Mouse (Mus musculus) right cerebral cortex, postnatal 10 days (tissue): ENCODE measurements at regions not wholly inside any gene's neighbourhood (a gene's known extent, or its start where the extent isn't known, plus 50 kb on each side); places are given as distances from the start of the nearest gene placed in this dataset.
"Not testable (repeated sequence)": the region's sequence is repeated elsewhere in the genome, so short reads cannot be mapped to it uniquely, and the experiment has no call there.

Experiments used
- DNase-seq, 2 experiments: peaks; one replicate each; pipeline ENCODE4 v3.0.0; 2021; ENCODE audit warnings: low spot score in 2 of 2

DNA sequence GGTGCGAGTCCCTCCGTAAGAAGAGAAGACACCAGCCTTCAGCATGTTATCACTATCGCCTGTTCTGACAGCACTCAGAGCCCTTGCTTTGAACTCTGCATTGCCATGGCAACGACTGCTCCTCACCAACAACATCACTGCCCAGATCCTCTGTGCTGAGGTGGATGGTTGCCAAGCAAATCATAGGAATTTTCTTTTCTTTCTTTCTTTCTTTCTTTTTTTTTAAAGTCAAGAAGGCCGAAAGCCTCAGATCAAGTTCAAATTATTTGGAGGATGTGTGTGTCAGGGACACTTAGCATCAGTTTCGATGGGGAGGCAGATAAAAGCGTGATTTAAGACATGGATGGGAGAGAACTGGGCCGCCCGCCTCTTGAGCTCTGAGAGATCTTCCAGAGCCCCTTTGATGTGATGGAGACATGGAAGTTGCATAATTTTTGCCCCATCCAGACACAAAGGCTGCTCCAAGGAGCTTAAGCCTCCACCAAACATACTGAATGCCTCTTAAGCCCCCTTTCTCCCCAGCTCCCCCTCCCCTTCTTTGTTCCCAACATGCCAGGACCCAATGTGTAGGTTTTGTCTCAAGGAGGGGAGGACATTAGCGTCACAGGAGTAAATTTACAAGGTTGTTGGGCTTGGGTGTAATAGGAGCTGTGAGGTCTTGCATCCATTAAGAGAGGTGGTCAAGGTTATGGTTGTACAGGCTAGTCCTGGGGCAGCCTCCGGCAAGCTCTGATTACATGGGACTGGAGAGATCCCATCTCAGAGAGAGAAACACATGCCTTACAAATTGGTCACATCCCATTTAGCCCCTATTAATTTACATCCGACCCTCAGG is 167.4 kb upstream of the Npvf start:
- DNase-seq: peak; percentile 55 to 67

DNA sequence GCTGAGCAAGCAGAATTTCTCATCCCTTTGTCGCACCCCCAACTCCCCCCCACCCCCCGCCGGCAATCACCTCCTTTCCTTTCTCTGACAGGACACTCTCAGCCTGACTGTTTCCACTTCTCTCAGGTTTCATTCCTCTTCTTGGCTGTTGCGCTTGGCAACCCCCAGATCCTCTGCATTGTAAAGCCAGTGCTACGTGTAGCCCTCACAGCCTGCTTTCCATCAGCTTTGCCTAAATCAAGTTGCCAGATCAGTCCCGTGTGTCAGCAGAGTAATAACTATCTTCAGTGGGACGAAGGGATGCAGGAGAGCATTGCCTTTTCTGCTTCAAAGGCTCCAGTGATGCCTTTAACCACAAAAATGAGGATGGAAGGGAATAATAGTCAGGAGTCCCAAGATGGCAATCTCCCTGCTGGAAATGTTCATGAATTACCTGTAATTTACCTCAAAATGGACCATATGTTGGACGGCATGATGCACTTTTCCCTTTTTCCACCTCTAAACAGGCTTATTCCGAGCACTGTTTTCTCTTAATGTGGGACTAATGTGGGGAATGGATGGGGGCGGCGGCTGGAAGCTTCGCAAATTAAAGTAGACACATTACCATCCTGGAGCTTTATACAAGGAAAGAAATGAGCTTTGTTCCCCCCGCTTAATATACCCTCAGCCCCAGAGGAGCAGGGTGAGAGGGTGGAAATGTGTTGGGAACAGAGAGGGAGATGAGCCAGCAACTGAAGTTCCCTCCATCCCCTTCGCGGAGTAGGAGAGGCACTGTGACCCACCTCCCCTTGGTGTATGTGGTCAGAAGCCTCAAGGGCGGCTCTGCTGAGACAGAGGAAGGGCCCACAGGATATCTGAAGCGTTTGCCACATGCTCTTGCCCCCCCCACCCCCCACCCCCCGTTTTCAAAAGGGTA is 168.3 kb upstream of the Npvf start:
- DNase-seq: no peak

GRCm38 (mm10) chr6:50823220-50823910 is 169.1 kb upstream of the Npvf start:
- no peak for DNase-seq

DNA sequence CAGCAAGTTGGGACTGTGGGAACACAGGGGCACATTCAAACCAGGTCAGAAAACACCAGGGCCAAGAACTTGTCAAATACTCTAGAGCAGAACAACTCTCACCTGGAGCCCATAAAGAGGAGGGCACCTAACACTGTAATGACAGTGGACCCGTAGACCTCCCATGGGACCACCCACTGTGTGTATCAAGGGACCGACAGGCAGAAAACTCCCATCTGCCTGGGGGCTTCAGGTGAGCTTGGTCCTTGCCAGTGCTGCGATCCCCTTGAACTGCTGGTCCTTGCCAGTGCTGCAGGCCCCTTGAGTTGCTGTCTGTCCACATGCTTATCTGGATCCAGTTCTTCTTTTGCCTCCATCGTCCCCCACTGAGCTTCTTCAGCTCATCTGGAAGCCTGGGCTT is 170.2 kb upstream of the Npvf start:
- no peak for DNase-seq

GRCm38 (mm10) chr6:50831725-50832124 is 177.5 kb upstream of the Npvf start:
- DNase-seq: no peak

GRCm38 (mm10) chr6:50835997-50836625 is 181.9 kb upstream of the Npvf start:
- DNase-seq: no peak

DNA sequence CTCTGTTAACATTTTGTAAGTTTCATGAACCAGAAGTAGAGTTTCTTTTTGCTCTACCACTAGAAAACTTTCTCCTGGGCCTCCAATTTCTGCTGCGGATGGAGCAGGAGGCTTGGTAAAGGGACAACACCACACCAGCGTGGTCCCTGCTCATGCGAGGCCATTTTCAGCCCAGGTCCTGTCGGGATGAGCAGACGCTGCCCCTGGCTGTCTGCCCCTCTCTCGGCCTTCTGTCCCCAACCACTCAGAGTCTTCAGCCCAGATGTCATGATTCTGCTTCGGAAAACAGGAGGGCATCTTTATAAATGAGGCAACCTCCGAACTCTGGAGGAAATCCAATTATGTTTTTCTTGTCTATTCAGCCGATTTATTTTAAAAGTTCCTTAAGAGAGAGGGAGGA is 186.6 kb upstream of the Npvf start:
- DNase-seq: no peak

- DNase-seq: not testable (repeated sequence)
These were observed 191.0 kb upstream of the Npvf start for GRCm38 (mm10) chr6:50845246-50845645.

DNA sequence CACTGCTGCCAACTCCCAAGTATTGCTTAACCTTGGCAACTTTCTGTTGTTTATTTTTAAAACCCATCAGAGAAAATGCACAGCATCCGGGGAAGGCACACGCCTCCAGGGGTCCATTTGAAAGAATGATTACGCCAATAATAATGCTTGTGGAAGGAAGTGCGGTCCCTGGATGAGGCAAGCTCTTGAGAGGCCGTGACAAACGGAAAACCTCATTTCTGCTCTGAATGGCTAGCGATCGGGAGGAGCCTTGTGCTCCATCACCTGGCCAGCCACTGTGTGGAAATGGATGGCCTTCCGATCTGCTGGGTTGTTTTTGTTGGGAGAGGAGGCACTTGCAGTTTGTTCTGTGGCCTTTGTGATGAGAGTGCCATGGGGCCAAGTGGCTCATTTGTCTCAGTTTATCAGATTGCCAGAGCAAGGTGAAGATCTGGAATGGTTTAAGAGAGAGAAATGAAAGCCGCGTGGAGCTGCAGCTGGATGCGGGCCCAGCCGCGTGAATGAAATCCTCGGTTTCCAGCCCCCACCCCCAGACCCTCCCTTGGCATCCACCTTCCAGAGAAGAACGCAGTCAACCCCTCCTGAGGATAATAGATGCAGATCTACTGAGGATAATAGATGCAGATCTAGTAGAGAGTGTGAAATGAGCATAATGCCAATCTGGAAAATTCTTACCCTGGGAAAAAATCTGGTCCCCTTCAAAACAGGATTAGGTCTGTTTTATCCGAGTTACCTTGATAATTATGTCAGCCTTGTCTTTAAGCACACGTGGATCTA is 192.7 kb upstream of the Npvf start:
- DNase-seq: peak in 1 of 2 experiments; percentile 26

GRCm38 (mm10) chr6:50847548-50847947 is 193.3 kb upstream of the Npvf start:
- no peak for DNase-seq

- no peak for DNase-seq
These were observed 204.9 kb upstream of the Npvf start for GRCm38 (mm10) chr6:50859162-50859561.

- DNase-seq: no peak
These were observed 223.8 kb upstream of the Npvf start for GRCm38 (mm10) chr6:50877991-50878390.

- DNase-seq: no peak
These were observed 228.1 kb upstream of the Npvf start for GRCm38 (mm10) chr6:50882298-50882697.

DNA sequence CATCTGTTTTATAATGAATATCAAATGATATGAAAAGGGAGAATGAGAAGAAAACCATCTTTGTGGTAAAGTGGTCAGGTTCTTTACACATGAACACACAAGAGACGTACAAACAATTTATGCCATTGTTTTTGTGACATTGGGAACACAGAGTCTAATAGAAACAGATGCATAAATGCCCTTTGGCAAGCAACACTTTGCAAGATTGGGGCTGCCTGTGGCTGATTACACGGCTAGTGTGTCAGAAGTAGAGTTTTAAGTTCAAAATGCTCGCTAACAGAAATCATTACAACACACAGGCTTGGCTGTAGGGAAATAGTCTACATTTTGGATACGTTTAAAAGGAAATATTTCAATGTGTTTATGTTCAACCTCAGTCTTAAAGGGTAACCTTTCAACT is 228.5 kb upstream of the Npvf start:
- DNase-seq: no peak

DNA sequence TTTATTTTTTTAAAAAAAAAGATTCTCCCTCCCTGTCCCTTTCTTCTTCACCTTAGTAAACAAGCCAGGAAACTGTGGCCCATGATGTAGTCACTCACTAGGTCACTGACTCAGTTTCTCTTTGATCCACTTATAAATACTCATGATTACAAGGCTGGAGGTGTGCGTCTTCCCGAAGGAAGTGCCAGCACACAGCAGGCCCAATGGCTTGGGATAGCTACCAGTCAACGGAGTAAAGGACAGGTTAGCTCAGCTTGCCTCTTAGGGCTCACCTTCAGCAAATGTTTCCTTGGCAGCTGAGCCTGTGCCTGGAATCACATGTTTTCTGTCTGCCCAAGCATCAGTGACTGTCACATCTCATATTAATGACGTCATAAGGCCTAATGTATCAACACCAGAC is 230.8 kb upstream of the Npvf start:
- DNase-seq: no peak

- no peak for DNase-seq
These were observed 231.6 kb upstream of the Npvf start for GRCm38 (mm10) chr6:50885771-50886360.

DNA sequence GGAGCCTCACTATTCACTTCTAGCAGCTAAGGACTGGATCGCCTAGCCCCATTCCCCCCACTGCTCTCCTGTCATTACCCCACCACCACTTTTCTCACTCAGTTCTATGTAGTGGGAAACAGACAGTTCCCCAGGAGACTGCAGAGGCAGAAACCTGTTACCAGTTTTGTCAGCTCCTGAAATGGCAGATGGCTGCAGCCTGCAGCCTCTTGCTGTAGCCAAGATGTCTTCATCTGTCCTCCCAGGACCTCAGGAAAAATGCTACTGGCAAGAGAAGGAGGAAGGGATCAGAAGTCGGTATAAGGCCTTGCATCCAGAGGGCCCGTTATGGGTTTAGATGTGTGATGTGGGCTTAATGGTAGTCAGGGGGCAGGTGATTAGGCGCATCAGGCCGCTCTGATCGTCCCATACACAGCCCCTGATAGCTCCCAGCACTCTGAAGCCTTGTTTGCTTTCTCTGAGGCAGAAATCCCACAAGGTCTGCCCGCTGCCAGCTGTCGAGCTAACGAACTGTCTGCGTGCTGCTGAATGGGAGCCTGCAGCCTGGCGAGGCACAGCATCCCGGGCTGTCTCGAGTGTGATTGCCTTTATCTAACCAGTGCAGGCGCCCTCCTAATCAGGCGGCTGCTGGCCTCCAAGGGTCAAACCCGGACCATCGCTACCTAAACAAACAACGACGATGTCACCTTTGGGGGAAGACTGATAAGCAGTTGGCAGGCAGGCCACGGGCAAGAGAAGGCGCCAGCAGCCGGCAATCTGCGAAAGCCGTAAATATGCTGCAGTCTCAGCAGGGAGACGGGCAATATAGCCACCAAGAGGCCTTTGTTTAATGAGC is 236.3 kb upstream of the Npvf start:
- DNase-seq: peak; percentile 71 to 79

- DNase-seq: no peak
These were observed 236.9 kb upstream of the Npvf start for GRCm38 (mm10) chr6:50891205-50891526.

DNA sequence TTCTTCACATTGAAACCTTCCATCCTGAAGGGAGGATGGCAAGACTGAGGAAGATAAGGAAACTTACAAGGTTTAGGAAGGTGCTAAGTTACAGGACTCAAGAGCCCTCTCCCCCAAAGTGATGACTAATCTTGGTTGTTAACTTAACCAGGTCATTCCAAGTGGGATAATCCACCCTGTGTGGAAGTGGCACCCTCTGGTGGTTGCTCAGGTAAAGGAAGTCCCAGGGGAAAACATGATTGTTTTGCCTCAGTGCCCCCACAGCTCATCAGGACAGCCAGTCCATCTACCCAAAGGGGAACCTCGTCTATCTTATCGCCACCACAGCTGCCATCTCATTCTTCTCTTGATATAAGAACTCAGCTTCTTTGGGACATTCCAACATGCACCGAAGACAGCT is 244.6 kb upstream of the Npvf start:
- DNase-seq: no peak
